Mouse (Mus musculus) cortical plate, adult 2 months (tissue): ENCODE measurements around the gene Tmem59.

Experiments used
- CTCF ChIP-seq: fragments of 200-500 bp; IDR thresholded peaks from 2 replicates; pipeline ENCODE4 v1.5.1; 2011; ENCODE audit warnings: mild to moderate bottlenecking, control low read depth, low read length; ENCODE audit not compliant: insufficient read depth; ENCODE audit errors: extremely low read depth
- POLR2A ChIP-seq: fragments of 200-500 bp; IDR thresholded peaks from 2 replicates; pipeline ENCODE4 v1.6.1; 2011; ENCODE audit warnings: mild to moderate bottlenecking, low read length, control low read depth; ENCODE audit not compliant: insufficient read depth; ENCODE audit errors: extremely low read depth

DNA sequence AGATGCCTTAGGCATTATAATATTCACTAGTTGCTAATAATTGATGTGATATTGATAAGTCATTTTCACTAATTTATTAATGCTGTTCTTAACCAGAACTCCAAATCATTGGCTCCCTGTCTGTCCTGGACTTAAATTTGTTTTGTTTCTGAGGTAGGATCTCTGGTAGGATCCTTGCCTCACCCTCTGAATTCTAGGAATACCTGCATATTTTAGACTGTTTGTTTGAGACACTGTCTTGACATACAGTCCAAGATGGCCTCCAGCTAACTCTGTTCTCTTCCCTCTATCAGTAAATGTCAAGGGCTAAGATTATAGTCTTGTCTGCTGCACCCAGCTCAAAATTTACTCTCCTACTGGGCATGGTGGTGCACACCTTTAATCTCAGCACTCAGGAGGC is 2.5 kb downstream of the Tmem59 start:
- TF ChIP-seq CTCF: no peak
- no peak for TF ChIP-seq POLR2A
